Mouse (Mus musculus) CH12.LX (cell line): ENCODE measurements around the gene Snupn. TPM values are rescaled to one million over a fixed set of nuclear protein-coding genes. Genes with fewer than 3 reads are reported as not detected.
"Not testable (repeated sequence)": the region's sequence is repeated elsewhere in the genome, so short reads cannot be mapped to it uniquely, and the experiment has no call there.

ENCODE experiments used
- DNase-seq: peaks from one replicate; pipeline ENCODE4 v3.0.0-alpha.2; 2013; ENCODE audit errors: extremely low read depth
- H3K27ac ChIP-seq: 2 replicates; pipeline ENCODE4 v1.5.1; 2012; ENCODE audit warnings: low read depth, mild to moderate bottlenecking, control low read depth, moderate library complexity; ENCODE audit not compliant: insufficient read depth
- H3K27me3 ChIP-seq: replicated peaks from 2 replicates; pipeline ENCODE3; 2012; ENCODE audit warnings: inconsistent platforms
- H3K36me3 ChIP-seq, 2 experiments: replicated peaks in 1 of 2; 2 replicates each; pipeline versions ENCODE3 to v1.6.1; 2012; ENCODE audit warnings: inconsistent platforms in 1 of 2, low read length in 1 of 2, mild to moderate bottlenecking in 1 of 2, mixed read lengths in 1 of 2, moderate library complexity in 1 of 2; ENCODE audit not compliant: control insufficient read depth in 1 of 2, insufficient read depth in 1 of 2
- H3K4me1 ChIP-seq, 2 experiments: 2 replicates each; pipeline ENCODE4 v1.6.1; 2012; ENCODE audit warnings: inconsistent platforms in 1 of 2, moderate library complexity in 1 of 2; ENCODE audit not compliant: insufficient read depth in 2 of 2, control insufficient read depth in 1 of 2
- H3K4me2 ChIP-seq: 2 replicates; pipeline ENCODE4 v1.6.1; 2012; ENCODE audit warnings: low read depth, mild to moderate bottlenecking, control low read depth; ENCODE audit not compliant: poor library complexity, insufficient read depth, severe bottlenecking
- H3K4me3 ChIP-seq, 3 experiments: fragments of 150-350 bp in 1 of 3; sonication (generic) in 1 of 3; replicated peaks in 1 of 3; 2 replicates each; pipeline versions ENCODE3 to v1.5.1; 2011 to 2012; ENCODE audit warnings: low read depth in 2 of 3, low read length in 2 of 3, mild to moderate bottlenecking in 2 of 3, moderate library complexity in 2 of 3, control low read depth in 1 of 3, improper control_type of control experiment in 1 of 3, inconsistent platforms in 1 of 3, mixed read lengths in 1 of 3; ENCODE audit not compliant: poor library complexity in 1 of 3
- H3K79me2 ChIP-seq: replicated peaks from 2 replicates; pipeline ENCODE4 v1.6.1; 2012; ENCODE audit warnings: mild to moderate bottlenecking, moderate library complexity; ENCODE audit not compliant: control insufficient read depth, poor library complexity, insufficient read depth, severe bottlenecking; ENCODE audit errors: extremely low read depth
- H3K9ac ChIP-seq: 2 replicates; pipeline ENCODE4 v1.6.1; 2012; ENCODE audit warnings: low read depth, mild to moderate bottlenecking, control low read depth, moderate library complexity; ENCODE audit not compliant: insufficient read depth
- H3K9me3 ChIP-seq: replicated peaks from 2 replicates; pipeline ENCODE3; 2012; ENCODE audit warnings: low read length, inconsistent platforms, mixed read lengths
- CHD2 ChIP-seq: IDR thresholded peaks from 2 replicates; pipeline ENCODE4 v1.6.1; 2011; ENCODE audit warnings: low read length, improper control_type of control experiment
- CTCF ChIP-seq, 2 experiments: IDR thresholded peaks in 1 of 2; conservative IDR thresholded peaks in 1 of 2; 2 replicates each; pipeline ENCODE4 v1.5.1; 2011 to 2012; ENCODE audit warnings: low read depth in 2 of 2, low read length in 2 of 2, improper control_type of control experiment in 1 of 2, inconsistent platforms in 1 of 2, mild to moderate bottlenecking in 1 of 2, moderate library complexity in 1 of 2
- ETS1 ChIP-seq: conservative IDR thresholded peaks from 2 replicates; pipeline ENCODE4 v1.6.1; 2012; ENCODE audit warnings: low read depth, mild to moderate bottlenecking, inconsistent platforms, low read length, improper control_type of control experiment, moderate library complexity
- GABPA ChIP-seq: IDR thresholded peaks from 2 replicates; pipeline ENCODE4 v1.6.1; 2012; ENCODE audit warnings: low read depth, low read length, improper control_type of control experiment, inconsistent platforms; ENCODE audit not compliant: insufficient replicate concordance
- HCFC1 ChIP-seq: IDR thresholded peaks from 2 replicates; pipeline ENCODE4 v1.6.1; 2012; ENCODE audit warnings: low read depth, mild to moderate bottlenecking, inconsistent platforms, low read length, improper control_type of control experiment
- JUN ChIP-seq: IDR thresholded peaks from 2 replicates; pipeline ENCODE4 v1.6.1; 2011; ENCODE audit warnings: low read depth, mild to moderate bottlenecking, low read length, improper control_type of control experiment, moderate library complexity; ENCODE audit not compliant: insufficient read depth
- JUND ChIP-seq: conservative IDR thresholded peaks from 2 replicates; pipeline ENCODE4 v1.6.1; 2011; ENCODE audit warnings: low read depth, low read length, improper control_type of control experiment
- KAT2A ChIP-seq: IDR thresholded peaks from 2 replicates; pipeline ENCODE4 v1.6.1; 2012; ENCODE audit warnings: low read length, improper control_type of control experiment, inconsistent platforms; ENCODE audit not compliant: insufficient replicate concordance
- MAFK ChIP-seq: IDR thresholded peaks from 2 replicates; pipeline ENCODE4 v1.6.1; 2011; ENCODE audit warnings: low read length, improper control_type of control experiment; ENCODE audit not compliant: insufficient replicate concordance
- MAX ChIP-seq: IDR thresholded peaks from 2 replicates; pipeline ENCODE4 v1.6.1; 2011; ENCODE audit warnings: low read length, improper control_type of control experiment
- MAZ ChIP-seq: IDR thresholded peaks from 2 replicates; pipeline ENCODE4 v1.6.1; 2012; ENCODE audit warnings: low read depth, mild to moderate bottlenecking, inconsistent platforms, low read length, improper control_type of control experiment, moderate library complexity
- MXI1 ChIP-seq: IDR thresholded peaks from 2 replicates; pipeline ENCODE4 v1.6.1; 2011; ENCODE audit warnings: mild to moderate bottlenecking, low read depth, low read length, improper control_type of control experiment
- NRF1 ChIP-seq: IDR thresholded peaks from 2 replicates; pipeline ENCODE4 v1.6.1; 2014; ENCODE audit warnings: low read depth, mild to moderate bottlenecking, inconsistent platforms, low read length, improper control_type of control experiment, moderate library complexity
- POLR2A ChIP-seq: IDR thresholded peaks from 2 replicates; pipeline ENCODE4 v1.6.1; 2011; ENCODE audit warnings: low read depth, mild to moderate bottlenecking, improper control_type of control experiment, low read length
- POLR2AphosphoS2 ChIP-seq: IDR thresholded peaks from 2 replicates; pipeline ENCODE4 v1.6.1; 2011; ENCODE audit warnings: low read depth, low read length, improper control_type of control experiment
- ZMIZ1 ChIP-seq: IDR thresholded peaks from 2 replicates; pipeline ENCODE4 v1.6.1; 2012; ENCODE audit warnings: low read depth, mild to moderate bottlenecking, inconsistent platforms, low read length, improper control_type of control experiment
- ZNF384 ChIP-seq: IDR thresholded peaks from 2 replicates; pipeline ENCODE4 v1.6.1; 2012; ENCODE audit warnings: low read depth, low read length, improper control_type of control experiment, inconsistent platforms
- dilution Hi-C: fragments of 300-500 bp; cut with MboI; formaldehyde crosslinking; loops from 2 replicates; pipeline ENCODE4 v1.14.3; 2020; ENCODE audit warnings: low sequenced_read_pairs; ENCODE audit not compliant: extremely low pct_unique_long_range_greater_than_20kb, extremely low pct_ligation_motif_present
- in situ Hi-C: fragments of 300-500 bp; cut with MboI; formaldehyde crosslinking; loops from 3 replicates; pipeline ENCODE4 v1.14.3; 2019; ENCODE audit warnings: low sequenced_read_pairs, low pct_ligation_motif_present, low pct_unique_long_range_greater_than_20kb, mixed read lengths
- polyA plus RNA-seq: library from polyadenylated mRNA; unstranded; fragments of >175 nt; gene quantifications from 2 replicates; pipeline ENCODE4 v1.2.1, GENCODE M21; 2012; ENCODE audit warnings: low read depth; ENCODE audit not compliant: insufficient read length
- total RNA-seq, 2 experiments: library from RNA; depleted of rRNA; stranded (reverse); fragments of 300-350 nt in 1 of 2; fragments of >200 nt in 1 of 2; gene quantifications; 2 replicates each; pipeline ENCODE4 v1.2.3; 2012 to 2014

The Snupn gene
- total and polyA plus RNA-seq, 3 experiments = 18.3 to 25.1 (median 21.2) TPM

DNA sequence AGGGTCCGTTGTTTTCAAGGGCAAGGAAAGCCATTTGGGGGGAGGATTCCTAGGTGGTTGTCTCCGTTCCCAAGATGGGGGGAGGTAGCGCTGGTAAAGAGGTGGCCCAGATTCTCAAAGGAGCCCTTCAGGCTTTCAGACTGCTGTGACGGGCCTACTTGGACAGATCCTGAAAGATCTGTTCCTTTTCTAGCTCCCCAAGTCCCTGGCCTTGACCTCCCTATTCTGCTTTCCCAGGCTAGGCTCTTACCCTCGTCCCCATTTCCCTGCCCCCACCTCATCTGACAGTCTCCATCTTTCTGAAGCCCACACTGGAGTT lies 45.3 kb downstream of the Snupn start:
- peaks cover 25% of the 10 kb centered on the region for H3K79me2 ChIP-seq

GRCm38 (mm10) chr9:56997206-56997605 lies 46.5 kb downstream of the Snupn start:
- in situ Hi-C loops, H3K36me3 ChIP-seq: not testable (repeated sequence)
- TF ChIP-seq ZNF384 = peak; percentile 79

More for the DNA sequence above, 45.3 kb downstream of the Snupn start:
- no peak overlapping the region for H3K27ac ChIP-seq
- dilution Hi-C loops (no loop called here), in situ Hi-C loops (no loop called here)
- TF ChIP-seq MAZ = 0 out of 2 replicates have a peak, but pooled peaks have one; percentile 27
- TF ChIP-seq ZMIZ1 = no peak
- peak overlapping the region; percentile 91 for H3K9ac ChIP-seq
- H3K9me3 ChIP-seq = no peaks in the 10 kb centered on the region
- peak overlapping the region; percentile 89 for H3K4me2 ChIP-seq
- no peaks in the 10 kb centered on the region for H3K27me3 ChIP-seq
- H3K4me1 ChIP-seq = peaks cover 3 to 9% of the 10 kb centered on the region in 2 experiments; a peak in 3 of 4 replicates
- peaks cover 0 to 5% of the 10 kb centered on the region in 2 experiments for H3K36me3 ChIP-seq
- DNase-seq = peak; percentile 21
- H3K4me3 ChIP-seq = peak overlapping the region; percentile 84 to 93 (median 85)

GRCm38 (mm10) chr9:57003011-57003410 lies 52.3 kb downstream of the Snupn start:
- Histone ChIP-seq H3K4me3 (no peak overlapping the region), H3K9ac (no peak overlapping the region), H3K27me3 (no peaks in the 10 kb centered on the region), H3K4me1 (no peaks in the 10 kb centered on the region), H3K4me2 (no peak overlapping the region), H3K27ac (no peak overlapping the region), H3K9me3 (peaks cover 3% of the 10 kb centered on the region), H3K79me2 (peaks cover 14% of the 10 kb centered on the region; the same call in 1 of the 2 replicates), H3K36me3 (peaks cover 0 to 25% of the 10 kb centered on the region in 2 experiments)
- dilution Hi-C loops = no loop called here
- in situ Hi-C loops = no loop called here
- no peak for DNase-seq
- TF ChIP-seq CHD2 (no peak), NRF1 (no peak), CTCF (conservative IDR thresholded peaks at IDR 0.05 in 1 of 2, IDR thresholded peaks at IDR 0.05 in 1 of 2; ENCODE audit: low read depth in 2 of 2, low read length in 2 of 2) (no peak), ZMIZ1 (no peak), POLR2A (no peak), ETS1 (no peak), JUND (no peak), JUN (no peak), MAX (no peak), MAFK (no peak), KAT2A (no peak), MXI1 (no peak), GABPA (no peak), POLR2AphosphoS2 (no peak), HCFC1 (no peak)

More at GRCm38 (mm10) chr9:56997206-56997605, 46.5 kb downstream of the Snupn start:
- H3K27me3 ChIP-seq, H3K27ac ChIP-seq, dilution Hi-C loops, H3K9me3 ChIP-seq, H3K4me2 ChIP-seq, H3K4me3 ChIP-seq, H3K4me1 ChIP-seq, DNase-seq, H3K9ac ChIP-seq: not testable (repeated sequence)
- peaks cover 28% of the 10 kb centered on the region for H3K79me2 ChIP-seq
